Mouse (Mus musculus): ENCODE results near the gene Sidt2.
A peak's percentile ranks its signal among the peaks of the same experiment; 100 is the strongest.

Sidt2 gene

DNA sequence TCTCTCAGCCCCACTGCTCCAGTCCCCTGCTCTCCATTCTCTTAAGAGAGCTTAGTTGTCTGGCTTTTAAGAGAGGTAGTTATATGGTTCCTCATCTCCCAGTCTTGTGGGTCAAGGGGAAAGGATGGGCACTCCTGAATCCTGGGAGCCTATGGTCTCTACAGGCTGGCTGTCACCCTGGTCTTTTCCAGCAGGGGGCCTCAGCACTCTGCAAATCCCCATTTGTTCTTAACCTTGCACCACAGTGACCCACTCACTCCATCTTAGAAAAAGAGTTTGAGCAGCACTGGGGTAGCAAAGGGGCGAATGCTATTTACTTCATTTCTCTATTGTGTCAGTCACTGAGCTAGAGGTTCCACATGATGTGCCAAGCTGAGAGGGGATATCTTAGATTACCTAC is 43.4 kb downstream of the Sidt2 start:
- peak; percentile 37 for DNase-seq (ENCODE audit: low spot score)

DNA sequence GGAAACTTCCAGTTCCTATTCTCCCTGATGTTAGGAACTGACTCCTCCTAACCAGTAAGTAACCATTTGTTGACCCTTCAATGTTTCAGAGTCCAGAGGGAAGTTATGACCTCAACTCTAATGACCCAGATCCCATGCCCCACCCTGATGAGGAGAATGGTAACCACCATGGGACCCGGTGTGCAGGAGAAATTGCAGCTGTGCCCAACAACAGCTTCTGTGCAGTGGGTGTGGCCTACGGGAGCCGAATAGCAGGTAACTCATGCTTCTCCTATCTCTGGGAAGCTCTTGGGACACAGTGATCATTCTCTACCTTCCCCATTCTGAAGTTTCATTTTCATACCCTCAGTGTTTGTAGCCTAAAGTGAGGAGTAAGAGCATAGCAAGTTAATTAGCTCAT is 44.1 kb downstream of the Sidt2 start:
- DNase-seq (ENCODE audit: low spot score) = no peak

DNA sequence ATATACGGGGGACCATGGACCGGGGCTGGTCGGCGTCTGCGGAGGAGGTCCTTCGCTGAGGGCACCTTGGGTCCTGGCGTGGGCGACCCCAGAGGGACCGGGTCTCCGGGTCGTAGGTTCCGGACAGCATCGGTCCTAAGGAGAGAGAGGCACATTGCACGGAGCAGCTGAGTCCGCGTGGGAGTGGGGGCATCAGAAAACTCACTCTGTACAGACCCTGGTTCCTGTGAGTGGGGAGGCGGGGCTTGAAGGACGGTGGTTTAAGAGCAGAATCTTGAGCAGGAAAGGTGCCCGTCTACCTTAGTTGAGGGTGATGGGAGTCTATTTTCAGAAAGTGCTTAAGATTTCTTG is 48.0 kb downstream of the Sidt2 start:
- DNase-seq (ENCODE audit: low spot score) = peak; percentile 32

DNA sequence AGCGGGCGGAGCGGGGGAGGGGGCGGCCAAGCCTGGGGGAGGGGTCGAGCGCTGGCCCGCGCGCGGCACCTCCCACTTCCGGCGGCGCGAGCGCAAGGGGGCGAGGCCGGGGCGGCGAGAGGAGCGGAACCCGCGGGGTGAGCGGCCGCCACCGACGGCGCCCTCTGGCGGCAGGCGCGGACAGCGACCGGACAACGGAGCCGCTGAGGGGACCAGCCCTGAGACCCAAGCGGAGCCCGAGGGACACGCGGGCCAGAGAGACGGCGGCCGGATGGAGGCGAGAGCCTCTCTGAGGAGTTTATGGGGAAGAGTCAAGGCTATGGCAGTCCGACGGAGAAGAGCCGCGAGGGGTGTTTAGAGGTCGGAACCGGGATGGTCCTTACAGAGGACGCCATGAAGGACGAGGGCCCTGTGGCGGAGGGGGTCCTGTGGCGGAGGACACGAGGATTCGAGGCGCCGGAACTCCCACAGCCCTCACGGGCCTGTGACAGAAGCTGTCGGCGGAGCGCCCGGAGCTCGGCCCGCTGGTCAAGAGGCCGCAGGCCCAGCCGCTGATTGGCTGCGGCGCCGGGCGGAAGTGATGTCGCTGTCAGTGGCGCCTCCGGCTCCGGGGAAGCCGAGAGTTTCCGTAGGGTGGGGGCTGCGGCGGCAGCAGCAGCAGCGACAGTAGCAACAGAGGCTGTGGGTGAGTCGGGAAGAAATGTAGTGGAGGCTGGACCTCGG is 48.5 kb downstream of the Sidt2 start, which contains the start of the genes Pcsk7 and Rnf214:
Pcsk7 (plus strand) TSS at position 143 of the 723 bp plus-strand sequence.
Rnf214 (minus strand) TSS at position 557 of the 723 bp plus-strand sequence.
- peak; percentile 80 for DNase-seq (ENCODE audit: low spot score)

DNA sequence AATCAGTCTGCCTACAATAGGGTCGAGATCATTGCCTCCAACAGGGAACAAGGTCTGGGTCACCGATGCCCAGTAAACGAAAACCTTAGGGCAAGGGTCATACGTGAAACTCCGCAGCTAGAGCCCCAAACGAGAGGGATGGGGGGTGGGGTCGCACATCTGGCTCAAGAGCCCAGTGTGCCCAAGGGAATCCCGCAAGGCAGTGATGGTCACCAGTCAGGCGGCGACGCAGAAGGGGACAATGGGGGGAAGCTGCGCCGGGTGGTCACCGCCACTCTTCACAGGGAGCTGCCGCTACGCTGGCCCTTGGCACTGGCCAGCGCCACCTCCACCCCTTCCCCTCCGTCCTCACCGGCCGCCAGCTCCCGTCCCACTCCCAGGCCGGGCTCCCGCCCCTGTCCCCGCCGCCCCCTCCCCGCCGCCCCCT is 49.2 kb downstream of the Sidt2 start:
- DNase-seq (ENCODE audit: low spot score) = peak; percentile 7

DNA sequence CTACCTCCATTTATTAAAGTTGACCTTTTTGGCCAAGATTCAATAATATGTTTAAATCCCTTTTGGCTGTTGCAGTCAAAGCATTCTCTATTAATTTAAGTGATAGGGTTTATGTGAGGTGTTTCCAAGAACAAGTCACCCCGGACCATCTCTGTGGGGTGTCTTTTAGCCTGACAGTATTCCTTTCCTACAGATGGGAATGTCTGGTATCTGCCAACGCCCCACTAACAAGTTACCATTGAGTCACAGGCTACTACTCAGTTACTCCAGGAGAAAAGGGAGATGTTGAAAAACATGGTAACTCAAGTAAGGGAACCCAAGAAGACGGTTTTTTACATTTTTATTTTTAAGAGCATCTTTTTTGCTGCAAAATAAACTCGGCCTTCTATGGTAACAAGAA is 49.9 kb downstream of the Sidt2 start:
- no peak for DNase-seq (ENCODE audit: low spot score)

DNA sequence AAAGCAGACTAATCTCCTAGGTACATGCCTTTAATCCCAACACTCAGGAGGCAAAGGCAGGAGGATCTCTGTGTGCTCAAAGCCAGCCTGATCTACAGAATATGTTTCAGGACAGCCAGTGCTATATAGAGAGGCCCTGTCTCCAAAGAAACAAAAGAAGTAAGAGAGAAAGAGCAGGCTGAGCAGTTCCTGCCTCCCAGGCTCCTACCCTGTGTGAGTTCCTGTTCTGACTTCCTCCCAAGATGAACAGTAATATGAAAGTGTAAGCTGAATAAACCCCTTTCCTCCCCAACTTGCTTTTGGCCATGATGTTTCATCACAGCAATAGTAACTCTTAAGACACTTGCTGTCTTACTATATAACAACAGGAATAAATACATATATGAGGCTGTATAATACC is 61.4 kb downstream of the Sidt2 start:
- DNase-seq (ENCODE audit: low spot score) = no peak

Measured in c-Kit-positive CD71-positive TER-119-positive erythroid progenitor cells, embryonic 14.5 days (primary cell).